Mouse (Mus musculus): ENCODE measurements around the gene Dnaic2.

DNA sequence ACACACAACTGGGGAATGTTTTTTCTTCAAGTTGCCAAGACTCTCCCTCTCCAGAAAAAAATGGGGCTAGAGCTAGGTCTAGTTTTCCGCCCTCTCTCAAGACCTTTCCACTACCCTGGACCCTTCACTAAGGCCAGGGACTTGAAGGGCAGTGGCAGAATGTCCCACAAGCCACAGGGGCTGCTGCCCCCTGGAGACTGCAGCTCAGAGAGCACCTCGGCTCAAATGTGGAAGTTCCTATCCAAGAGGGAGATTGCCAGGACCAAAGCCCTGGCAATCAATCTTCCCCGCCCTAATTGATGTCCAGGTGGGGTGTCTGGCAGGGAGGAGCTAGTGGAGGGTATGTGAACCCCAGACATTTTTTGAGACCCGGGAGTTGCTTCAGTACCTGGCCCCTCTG is 63.6 kb downstream of the Dnaic2 start:
- TF ChIP-seq CTCF (IDR thresholded peaks at IDR 0.05; ENCODE audit: control insufficient read depth, insufficient read depth, insufficient read length) = no peak
- no peak for TF ChIP-seq USF1 (IDR thresholded peaks at IDR 0.05; ENCODE audit: low read depth)
- no peak for TF ChIP-seq MYOG (IDR thresholded peaks at IDR 0.05; ENCODE audit: control insufficient read depth, extremely low read depth, insufficient read length)

Measured in C2C12 (cell line).